ENCODE assay signal across 7 mouse cellular contexts in the genomic region with DNA sequence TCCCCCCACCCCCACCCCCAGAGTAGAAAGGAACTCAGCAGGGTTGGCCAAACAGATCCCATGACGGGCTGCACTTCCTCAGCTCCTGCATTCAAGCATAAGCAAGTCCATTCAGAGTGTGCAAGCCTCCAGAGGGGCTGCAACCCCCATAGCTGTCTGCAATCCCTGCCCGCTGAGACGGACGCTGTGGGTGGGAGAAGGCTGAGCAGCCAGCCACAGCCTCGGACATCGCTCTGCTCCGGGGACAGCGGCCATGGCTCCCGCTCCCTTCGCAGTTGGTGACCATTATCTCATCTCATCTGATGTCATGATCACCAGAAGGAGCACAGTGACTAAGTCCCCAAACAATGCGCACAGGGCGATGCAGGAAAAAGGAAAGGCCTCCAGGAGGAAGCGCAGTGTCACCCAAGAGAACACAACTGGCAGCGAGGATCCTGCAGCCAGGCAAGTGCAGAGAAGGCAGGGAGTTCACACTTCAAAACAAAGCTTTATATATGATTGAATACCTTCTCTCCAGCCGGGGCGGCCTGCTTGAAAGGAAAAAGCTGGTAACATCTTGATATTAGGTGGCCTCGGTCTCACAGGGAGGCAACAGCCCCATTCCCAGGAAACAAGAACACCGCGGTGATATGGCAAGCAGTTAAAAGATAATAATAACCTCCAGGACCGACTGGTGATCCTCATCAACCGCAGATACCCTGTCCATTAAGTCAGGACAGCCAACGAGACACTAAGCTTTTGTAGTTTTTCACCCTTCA. TPM values are rescaled to one million over a fixed set of nuclear protein-coding genes. Genes with fewer than 3 reads are reported as not detected.
DNase-seq lines count a peak whose midpoint lies in the region; ATAC-seq lines count a peak whose summit lies in the region.

No protein-coding gene starts in this region.

- no peaks in the 10 kb centered on the region for H3K9me3 ChIP-seq in lung, embryonic 16.5 days (ENCODE audit: control insufficient read depth, low read length)

- peak; percentile 30; the same call in 1 of the 2 replicates for ATAC-seq in common myeloid progenitor, adult 5-6 weeks (replicated peaks; ENCODE audit: low read depth, poor library complexity, severe bottlenecking)
- peak; percentile 76 for ATAC-seq in lung, embryonic 16.5 days (ENCODE audit: low read depth)

- peak overlapping the region; percentile 43 for H3K4me2 ChIP-seq in lung, embryonic 16.5 days (ENCODE audit: low read depth, low read length)

- peaks cover 25% of the 10 kb centered on the region for H3K4me1 ChIP-seq in lung, embryonic 16.5 days (replicated peaks; ENCODE audit: control insufficient read depth, insufficient read depth, low read length)

- DNase-seq in adrenal gland, postnatal 36 days, result peak; percentile 73 to 77
- peak; percentile 56 to 59 for DNase-seq in heart, adult 9 months (ENCODE audit: low spot score in 2 of 2)
- DNase-seq in kidney, adult 9 months, result peak; percentile 66
- DNase-seq in retina, embryonic 14.5 days (ENCODE audit: low spot score), result peak; percentile 76
- DNase-seq in left cerebral cortex, adult 11 months (ENCODE audit: low spot score), result no peak

- H3K27ac ChIP-seq in lung, embryonic 16.5 days (ENCODE audit: low read length), result peak overlapping the region; percentile 86

- H3K36me3 ChIP-seq in lung, embryonic 16.5 days (ENCODE audit: control insufficient read depth, insufficient read depth, low read length), result no peaks in the 10 kb centered on the region

- peak overlapping the region; percentile 48; the same call in 1 of the 2 replicates for H3K9ac ChIP-seq in lung, embryonic 16.5 days (ENCODE audit: low read length)

- no peaks in the 10 kb centered on the region for H3K27me3 ChIP-seq in lung, embryonic 16.5 days (ENCODE audit: control insufficient read depth, insufficient read depth, low read depth, low read length)

- WGBS in lung, embryonic 16.5 days, result 26% methylated on average over 22 of the region's 22 CpGs

- 0 out of 2 replicates have a peak overlapping the region, but pooled peaks have one; percentile 9 for H3K4me3 ChIP-seq in lung, embryonic 16.5 days (ENCODE audit: low read length)

RNA-seq across cellular contexts. Expression of a gene that starts 14.6 kb away (rescaled TPM):
- total RNA-seq in adrenal gland, postnatal 36 days (2021), result 10 to 100 TPM; 37.5 to 38.2 TPM
- total RNA-seq in common myeloid progenitor, adult 5-6 weeks (2017), result 17.6 and 20.8 TPM in 2 replicates
- polyA plus RNA-seq in lung, embryonic 16.5 days (2015; fragmentation: Nextera tagmentation; extraction: Ambion mirVana), result 19.7 and 20.7 TPM in 2 replicates
